Mouse (Mus musculus) CH12.LX (cell line): ENCODE results near the gene Bmp8a.
"Not testable (repeated sequence)": the region's sequence is repeated elsewhere in the genome, so short reads cannot be mapped to it uniquely, and the experiment has no call there.

Experiments used
- CTCF ChIP-seq, 2 experiments: IDR thresholded peaks in 1 of 2; conservative IDR thresholded peaks in 1 of 2; 2 replicates each; pipeline ENCODE4 v1.5.1; 2011 to 2012; ENCODE audit warnings: low read depth in 2 of 2, low read length in 2 of 2, improper control_type of control experiment in 1 of 2, inconsistent platforms in 1 of 2, mild to moderate bottlenecking in 1 of 2, moderate library complexity in 1 of 2
- ELF1 ChIP-seq: IDR thresholded peaks from 2 replicates; pipeline ENCODE4 v1.6.1; 2014; ENCODE audit warnings: low read depth, mild to moderate bottlenecking, inconsistent platforms, low read length, improper control_type of control experiment
- MEF2A ChIP-seq: IDR thresholded peaks from 2 replicates; pipeline ENCODE4 v1.6.1; 2014; ENCODE audit warnings: low read depth, mild to moderate bottlenecking, inconsistent platforms, low read length, improper control_type of control experiment, borderline replicate concordance
- POLR2A ChIP-seq: IDR thresholded peaks from 2 replicates; pipeline ENCODE4 v1.6.1; 2011; ENCODE audit warnings: low read depth, mild to moderate bottlenecking, improper control_type of control experiment, low read length
- RCOR1 ChIP-seq: conservative IDR thresholded peaks from 2 replicates; pipeline ENCODE4 v1.6.1; 2012; ENCODE audit warnings: low read depth, mild to moderate bottlenecking, inconsistent platforms, low read length, improper control_type of control experiment
- ZKSCAN1 ChIP-seq: IDR thresholded peaks from 2 replicates; pipeline ENCODE4 v1.6.1; 2012; ENCODE audit warnings: low read depth, inconsistent platforms, low read length, improper control_type of control experiment, borderline replicate concordance

- TF ChIP-seq CTCF (conservative IDR thresholded peaks at IDR 0.05 in 1 of 2, IDR thresholded peaks at IDR 0.05 in 1 of 2; ENCODE audit: low read depth in 2 of 2, low read length in 2 of 2); POLR2A; ELF1; ZKSCAN1; RCOR1; MEF2A: not testable (repeated sequence)
Observed at GRCm38 (mm10) chr4:123335244-123335643, 7.8 kb downstream of the Bmp8a start.
